Mouse (Mus musculus) retina, postnatal 7 days (tissue): ENCODE results near the gene Ep400.

Experiments used
- DNase-seq: peaks from one replicate; pipeline ENCODE4 v3.0.0-alpha.2; 2012; ENCODE audit warnings: low read depth, low spot score

Ep400 gene

DNA sequence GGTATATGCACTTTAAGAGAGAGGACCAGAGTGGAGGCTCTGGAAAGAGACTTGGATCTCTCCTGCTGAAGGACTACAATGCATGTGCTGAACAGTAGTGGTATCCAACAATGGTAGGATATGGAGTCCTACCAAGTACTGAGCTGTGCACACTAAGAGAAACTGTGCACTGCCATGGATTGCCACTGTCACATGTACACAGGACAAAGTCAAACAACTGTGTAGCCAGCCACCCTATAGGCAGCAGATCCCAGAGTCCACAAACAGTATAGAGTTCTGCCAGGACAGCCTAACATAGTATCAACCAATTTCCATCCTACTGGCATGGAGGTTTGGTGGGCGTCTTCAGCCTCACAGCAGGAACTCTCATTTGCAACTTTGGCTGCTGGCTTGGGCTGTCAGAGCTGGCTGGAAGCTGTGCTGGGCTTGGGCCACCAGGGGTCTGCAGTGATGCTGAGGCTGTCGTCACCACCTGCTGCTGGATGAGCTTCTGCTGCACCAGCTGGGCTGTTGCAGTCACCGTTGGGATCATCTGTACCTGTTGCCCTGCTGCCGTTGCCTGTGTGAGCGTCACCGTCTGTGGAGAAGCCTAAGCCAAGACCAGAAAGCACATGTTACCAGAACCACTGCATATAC lies 104.9 kb downstream of the Ep400 start:
- DNase-seq = no peak

DNA sequence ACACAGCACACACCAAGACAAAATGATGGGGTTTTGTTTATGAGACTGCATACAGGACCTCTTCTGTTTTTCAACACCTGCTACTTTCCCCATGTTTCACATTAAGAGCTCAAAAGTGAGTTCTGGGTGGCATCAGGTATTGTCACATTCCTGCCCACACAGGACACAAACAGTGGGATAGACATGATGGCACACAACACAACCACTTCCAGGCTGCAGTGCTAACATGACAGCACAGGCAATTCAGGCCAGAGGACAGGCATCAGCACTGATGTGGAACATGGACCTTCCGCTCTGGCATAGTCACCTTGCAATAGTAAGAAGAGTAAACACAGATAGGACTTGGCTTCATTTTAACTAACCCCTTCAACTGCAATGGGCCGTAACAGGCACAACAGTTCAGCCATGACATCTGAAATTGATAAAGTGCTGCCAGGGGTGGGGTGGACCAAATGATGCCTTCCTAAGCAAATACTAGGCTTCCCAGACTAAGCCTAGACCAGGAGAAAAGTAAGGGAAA lies 105.7 kb downstream of the Ep400 start:
- no peak for DNase-seq

DNA sequence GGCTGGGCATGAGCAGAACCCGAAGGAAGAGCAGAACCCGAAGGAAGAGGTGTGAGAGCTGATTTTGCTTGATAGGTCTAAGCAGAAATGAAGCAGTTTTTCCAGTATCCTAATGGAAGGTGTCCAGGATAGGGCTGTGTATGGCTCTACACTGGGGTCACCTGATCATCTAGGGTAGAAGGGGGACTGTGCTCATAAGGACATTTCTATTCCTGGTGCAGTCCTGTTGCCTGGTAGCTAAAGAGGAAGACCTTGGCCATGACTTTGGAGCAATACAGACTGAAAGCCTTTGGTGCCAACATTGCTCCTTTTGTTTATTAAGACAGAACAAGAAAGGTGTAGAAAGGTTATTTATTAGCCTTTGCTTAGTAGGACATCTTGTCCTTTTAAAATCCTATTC lies 106.5 kb downstream of the Ep400 start:
- DNase-seq = no peak

DNA sequence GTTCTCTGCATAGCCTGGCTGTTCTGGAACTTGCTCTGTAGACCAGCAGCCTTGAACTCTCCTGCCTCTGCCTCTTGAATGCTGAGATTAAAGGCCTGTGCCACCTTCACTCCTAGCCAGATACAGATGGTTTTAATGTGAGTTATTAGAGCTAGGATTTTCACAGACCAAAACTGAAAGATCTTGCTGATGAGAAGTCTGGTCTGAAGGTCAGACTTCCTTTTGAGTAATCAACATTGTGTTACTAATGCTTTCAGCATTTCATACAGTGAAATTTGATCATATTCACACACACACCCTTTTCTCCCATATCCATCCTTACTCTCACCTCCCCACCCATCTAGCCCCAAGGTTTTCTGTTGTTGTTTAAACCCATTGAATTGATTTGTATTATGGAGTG lies 110.8 kb downstream of the Ep400 start:
- no peak for DNase-seq

DNA sequence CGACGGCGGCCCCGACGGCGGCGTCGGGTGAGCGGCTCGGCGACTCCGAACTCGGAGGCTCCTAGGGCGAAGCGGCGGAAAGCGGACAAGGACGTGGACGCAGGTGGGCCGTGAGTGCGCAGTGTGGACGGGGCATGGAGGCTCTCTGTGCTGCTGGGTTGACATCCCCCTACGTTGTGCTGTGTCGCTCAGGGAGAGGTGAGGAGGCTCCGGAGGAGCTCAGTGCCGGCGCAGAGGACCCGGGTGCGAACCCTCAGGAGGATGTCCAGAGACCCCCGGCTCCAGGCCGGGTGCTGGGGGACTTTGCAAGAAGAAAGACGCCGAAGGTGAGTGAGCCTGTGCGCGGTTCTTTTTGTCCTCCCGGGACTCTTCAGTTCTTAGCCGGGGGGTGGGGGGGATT lies 116.8 kb downstream of the Ep400 start:
- no peak for DNase-seq

DNA sequence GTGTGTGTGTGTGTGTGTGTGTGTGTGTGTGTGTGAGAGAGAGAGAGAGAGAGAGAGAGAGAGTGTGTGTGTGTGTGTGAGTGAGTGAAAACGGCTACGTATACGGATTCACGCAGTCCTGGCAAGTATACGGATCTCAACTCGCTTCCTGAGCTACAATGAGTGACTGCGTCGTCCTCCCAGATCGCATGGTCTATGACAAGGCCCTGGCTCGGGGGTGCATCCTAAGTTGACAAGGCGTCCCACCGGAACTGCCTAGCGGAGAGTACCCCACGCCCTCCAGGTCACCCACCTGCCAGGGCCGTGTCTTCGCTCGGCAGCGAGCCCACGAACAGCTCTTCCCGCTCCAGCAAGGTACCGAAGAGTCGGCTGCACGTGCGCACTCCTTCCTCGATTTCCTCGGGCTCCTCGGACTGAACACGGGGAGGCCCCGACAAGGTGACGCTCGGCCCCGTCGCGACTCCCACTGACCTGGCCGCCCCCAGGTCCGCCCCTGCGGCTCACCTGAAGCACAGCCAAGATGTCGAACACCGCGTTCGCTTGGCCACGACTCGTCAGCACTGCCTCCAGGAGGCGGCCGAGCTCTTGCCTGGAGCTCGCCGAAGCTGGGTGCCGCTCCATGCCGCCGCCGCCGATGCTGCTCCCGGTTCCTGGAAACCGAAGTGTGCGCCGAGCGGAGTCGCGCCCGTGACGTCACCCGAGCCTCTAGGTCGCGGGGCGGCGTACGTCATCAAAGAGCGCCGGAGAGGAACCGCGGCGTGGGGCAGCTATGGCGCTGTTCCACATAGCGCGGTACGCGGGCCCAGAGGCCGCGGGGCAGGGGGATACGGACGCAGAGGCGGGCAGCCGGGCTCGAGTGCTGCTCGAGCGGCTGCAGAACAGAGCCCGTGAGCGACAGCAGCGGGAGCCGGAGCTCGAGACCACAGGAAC lies 117.5 kb downstream of the Ep400 start, which contains the start of the genes Noc4l and Ddx51:
TSS of gene Noc4l (minus strand) at position 699 of the 930 bp plus-strand sequence.
TSS of gene Ddx51 (plus strand) at position 733 of the 930 bp plus-strand sequence.
- peak; percentile 95 for DNase-seq

DNA sequence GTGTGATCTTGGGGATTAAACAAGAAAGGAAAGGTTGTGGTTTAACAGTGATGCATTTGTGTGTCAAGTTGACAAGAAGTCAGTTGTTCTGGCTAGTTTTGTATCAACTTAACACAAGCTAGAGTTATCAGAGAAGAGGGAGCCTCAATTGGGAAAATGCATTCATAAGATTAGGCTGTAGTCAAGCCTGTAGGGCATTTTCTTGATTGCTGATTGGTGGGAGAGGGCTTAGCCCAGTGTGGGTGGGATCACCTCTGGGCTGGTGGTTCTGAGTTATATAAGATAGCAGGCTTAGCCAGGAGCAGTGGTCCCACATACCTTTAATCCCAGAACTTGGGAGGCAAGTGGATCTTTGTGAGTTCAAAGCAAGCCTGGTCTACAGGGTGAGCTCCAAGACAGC lies 124.1 kb downstream of the Ep400 start:
- no peak for DNase-seq

DNA sequence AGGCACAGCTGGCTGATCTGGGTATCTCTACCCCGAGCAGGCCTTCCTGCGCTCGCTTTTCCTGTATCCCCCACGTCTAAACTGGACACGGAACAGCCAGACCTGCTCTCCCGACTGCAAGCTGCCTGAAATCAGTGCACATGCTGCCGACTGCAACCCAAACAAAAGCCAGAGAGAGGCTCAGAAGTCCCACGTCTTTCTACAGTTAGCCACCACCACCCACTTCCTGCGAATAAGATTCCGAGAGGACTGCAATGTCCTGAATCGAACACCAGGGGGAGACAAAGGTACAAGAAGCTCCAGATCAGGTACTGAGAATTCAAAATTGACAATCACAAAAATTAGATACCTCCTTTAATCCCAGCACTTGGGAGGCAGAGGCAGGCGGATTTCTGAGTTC lies 131.1 kb downstream of the Ep400 start:
- DNase-seq = peak; percentile 57

DNA sequence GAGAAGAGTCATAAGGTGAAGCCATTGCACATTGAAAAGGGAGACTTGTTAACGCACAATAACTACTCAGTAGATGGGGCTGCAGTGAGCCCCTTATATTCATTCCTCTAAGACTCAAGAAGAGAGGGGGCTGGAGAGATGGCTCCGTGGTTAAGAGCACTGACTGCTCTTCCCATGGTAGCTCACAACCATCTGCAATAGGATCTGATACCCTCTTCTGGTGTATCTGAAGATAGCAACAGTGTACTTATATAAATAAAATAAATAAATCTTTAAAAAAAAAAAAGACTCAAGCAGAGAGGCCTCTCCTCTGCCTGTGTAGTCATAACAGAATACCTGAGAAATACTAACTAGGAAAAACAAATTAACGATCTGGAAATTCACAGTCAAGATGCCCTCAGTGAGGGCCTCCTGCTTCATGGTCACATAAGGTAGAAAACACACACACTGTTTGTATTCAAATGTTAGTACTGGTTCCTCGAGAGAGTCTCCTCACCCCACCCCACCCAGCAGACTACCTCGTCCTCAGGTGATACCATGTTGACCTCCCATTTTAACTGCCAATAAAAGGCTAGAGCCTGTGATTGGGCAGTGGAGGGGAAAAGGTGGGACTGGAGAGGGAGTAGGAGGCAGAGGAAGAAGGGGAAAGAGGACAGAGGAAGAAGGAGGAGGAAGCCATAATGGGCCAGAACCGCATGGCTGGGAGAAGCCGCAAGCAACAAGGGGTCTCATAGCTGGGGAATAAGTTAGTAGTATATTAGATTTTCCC lies 132.0 kb downstream of the Ep400 start:
- no peak for DNase-seq

DNA sequence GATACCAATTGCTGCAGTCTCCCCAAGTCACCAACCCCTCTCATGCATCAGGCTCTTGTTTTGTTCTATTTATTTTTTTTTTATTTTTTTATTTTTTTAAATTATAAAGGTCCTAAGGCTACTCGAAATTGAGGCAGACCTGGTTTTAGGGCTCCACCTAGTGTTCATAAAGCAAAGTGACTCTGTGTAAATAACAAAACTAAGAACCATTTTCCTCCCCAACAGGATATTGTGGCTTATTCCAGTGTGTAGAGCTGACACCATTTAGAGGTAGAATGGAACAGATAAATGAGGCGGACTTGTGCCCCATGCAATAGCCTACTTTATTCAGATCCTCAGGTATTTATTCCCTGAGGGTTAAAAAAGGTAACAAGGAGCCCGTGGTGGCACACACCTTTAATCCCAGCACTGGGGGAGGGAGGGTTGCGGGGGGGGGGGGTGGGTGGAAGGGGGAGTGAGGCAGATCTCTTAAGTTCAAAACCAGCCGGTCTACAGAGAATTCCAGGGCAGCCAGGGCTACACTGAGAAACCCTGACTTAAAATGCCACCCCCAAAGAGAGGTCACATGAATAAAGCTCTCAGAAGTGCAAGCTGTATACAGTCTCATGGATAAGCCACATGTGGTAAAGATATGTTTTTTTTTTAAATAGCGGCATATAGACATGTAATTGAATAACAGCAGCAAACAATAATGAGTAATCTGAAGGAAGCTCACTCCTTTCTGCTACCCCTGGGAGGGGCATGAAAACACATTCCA lies 134.4 kb downstream of the Ep400 start:
- peak; percentile 40 for DNase-seq

DNA sequence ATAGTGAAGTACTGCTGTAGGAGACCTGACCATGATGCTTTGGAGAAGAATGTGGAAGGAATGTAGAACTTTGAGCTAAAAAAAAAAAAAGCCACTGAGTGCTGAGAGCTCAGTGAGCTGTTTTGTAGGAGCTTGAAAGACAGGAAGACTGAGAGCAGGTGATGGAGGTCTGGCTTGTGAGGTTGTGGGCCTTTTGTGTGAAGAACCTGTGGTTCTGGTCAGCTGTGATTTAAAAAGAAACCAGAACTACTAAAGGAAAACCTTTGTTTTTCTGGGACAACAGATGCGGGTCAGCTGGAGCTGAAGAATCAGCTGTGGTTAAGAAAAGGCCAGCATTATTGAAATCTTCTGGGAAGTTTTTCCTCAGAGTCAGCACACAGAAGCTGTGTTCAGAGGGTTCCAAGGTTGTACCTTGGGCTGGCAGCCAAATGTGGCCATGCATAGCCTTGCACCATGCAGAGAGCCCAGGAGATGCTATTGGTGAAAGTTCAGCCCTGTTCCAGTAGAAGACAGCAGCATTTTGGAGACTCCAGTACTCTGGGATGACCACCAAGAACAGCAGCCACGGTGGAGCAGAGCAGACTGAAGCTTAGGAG lies 140.9 kb downstream of the Ep400 start:
- no peak for DNase-seq

DNA sequence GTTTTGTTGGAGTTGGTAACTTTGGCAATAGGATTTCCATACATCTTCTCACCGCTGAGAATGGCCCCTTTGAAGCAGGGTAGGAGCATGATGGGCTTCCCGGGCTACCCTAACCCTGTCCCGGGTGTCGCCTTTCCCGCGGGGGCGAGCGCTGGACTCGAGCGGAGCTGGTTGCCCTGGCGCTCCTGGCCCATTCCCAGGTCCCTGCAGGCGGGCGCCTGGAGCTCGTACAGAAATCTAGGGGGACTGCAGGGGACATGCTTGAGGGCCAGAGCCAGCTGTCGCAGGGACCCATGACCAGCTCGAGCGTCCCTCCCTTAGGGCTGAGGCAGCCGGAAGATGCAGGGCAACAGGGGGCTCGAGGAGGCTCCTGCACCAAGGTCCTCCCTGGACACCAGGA lies 142.4 kb downstream of the Ep400 start:
- no peak for DNase-seq

DNA sequence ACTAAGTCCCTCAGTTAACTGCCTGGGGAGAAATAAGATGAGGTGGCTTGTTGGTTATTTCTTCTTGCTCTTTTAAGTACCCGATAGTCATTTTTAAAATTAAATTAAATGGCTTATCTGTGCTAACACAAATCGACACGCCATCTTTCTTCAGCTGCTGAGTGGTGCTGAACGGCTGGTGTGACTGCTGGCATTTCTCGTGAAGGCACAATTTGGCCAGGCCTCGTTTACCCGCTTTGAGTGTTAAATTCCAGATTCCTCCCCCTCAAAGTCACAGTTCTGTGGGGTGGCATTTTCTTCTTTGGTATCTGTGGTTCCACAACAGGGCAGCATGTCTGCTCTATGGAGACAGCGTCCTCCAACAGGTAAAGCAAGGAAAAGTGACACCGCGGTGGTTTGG lies 143.2 kb downstream of the Ep400 start:
- no peak for DNase-seq

DNA sequence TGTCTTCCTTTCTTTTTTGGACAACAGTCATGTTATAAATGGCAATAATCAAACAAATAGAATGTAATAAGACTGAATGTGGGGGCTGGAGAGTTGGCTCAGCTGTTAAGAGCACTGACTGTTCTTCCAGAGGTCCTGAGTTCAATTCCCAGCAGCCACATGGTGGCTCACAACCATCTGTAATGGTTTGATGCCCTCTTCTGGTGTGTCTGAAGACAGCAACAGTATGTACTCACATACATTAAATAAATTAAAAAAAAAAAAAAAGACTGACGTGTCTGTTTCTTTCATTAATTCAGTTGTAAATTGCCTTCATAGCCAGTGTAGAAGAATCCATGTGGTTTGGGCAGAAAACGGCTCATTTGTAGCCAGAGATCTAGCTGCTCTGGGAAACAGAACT lies 146.2 kb downstream of the Ep400 start:
- no peak for DNase-seq

DNA sequence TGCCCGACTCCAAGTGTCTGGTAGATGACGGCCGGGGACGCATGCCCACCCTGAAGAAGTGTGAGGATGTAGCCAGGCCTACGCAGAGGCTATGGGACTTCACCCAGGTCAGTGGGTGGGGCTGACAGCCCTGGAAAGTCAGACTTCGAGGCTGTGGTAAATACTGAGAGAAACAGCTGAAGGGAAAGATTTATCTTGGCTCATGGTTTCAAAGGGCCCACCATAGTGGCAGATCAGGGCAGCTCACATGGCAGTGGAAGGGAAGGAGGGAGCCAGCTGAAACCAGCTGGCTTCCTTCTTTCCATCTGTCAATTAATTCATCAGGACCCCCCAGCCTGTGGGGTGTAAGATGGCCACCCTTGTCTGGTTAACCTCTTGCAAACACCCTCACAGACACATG lies 151.3 kb downstream of the Ep400 start:
- no peak for DNase-seq
